Mouse (Mus musculus) kidney, postnatal 0 days (tissue): ENCODE results near the gene Cmc2. TPM values are rescaled to one million over a fixed set of nuclear protein-coding genes. Genes with fewer than 3 reads are reported as not detected.
A peak's percentile ranks its signal among the peaks of the same experiment; 100 is the strongest.

Experiments used
- ATAC-seq: fragments of 200-750 bp; cut with Nextera tagmentation; replicated peaks from 2 replicates; pipeline ENCODE4 v1.8.0; 2017; ENCODE audit warnings: low read depth, moderate number of reproducible peaks, moderate TSS enrichment, moderate library complexity; ENCODE audit not compliant: low FRiP score
- DNase-seq: peaks from one replicate; pipeline ENCODE4 v3.0.0-alpha.2; 2016; ENCODE audit warnings: low spot score
- H3K27ac ChIP-seq: fragments of 300-500 bp; sonication (generic); 2 replicates; pipeline ENCODE4 v1.5.1; 2014; ENCODE audit warnings: mild to moderate bottlenecking
- H3K27me3 ChIP-seq: fragments of 300-500 bp; sonication (generic); 2 replicates; pipeline ENCODE4 v1.6.1; 2014; ENCODE audit warnings: low read length, mixed read lengths; ENCODE audit not compliant: insufficient read depth
- H3K36me3 ChIP-seq: fragments of 300-500 bp; sonication (generic); 2 replicates; pipeline ENCODE4 v1.6.1; 2014; ENCODE audit warnings: low read length, mixed read lengths; ENCODE audit not compliant: insufficient read depth
- H3K4me1 ChIP-seq: fragments of 300-500 bp; sonication (generic); replicated peaks from 2 replicates; pipeline ENCODE4 v1.6.1; 2014; ENCODE audit warnings: antibody characterized with exemption, low read length, mixed read lengths; ENCODE audit not compliant: insufficient read depth
- H3K4me2 ChIP-seq: fragments of 300-500 bp; sonication (generic); 2 replicates; pipeline ENCODE4 v1.6.1; 2014; ENCODE audit warnings: mild to moderate bottlenecking, low read length, moderate library complexity, mixed read lengths
- H3K4me3 ChIP-seq: fragments of 300-500 bp; sonication (generic); replicated peaks from 2 replicates; pipeline ENCODE4 v1.5.1; 2014; ENCODE audit warnings: low read depth, low read length
- H3K9ac ChIP-seq: fragments of 300-500 bp; sonication (generic); 2 replicates; pipeline ENCODE4 v1.6.1; 2014; ENCODE audit warnings: low read depth, low read length
- H3K9me3 ChIP-seq: fragments of 300-500 bp; sonication (generic); replicated peaks from 2 replicates; pipeline ENCODE4 v1.6.1; 2016; ENCODE audit warnings: low read length, inconsistent platforms, mixed read lengths
- CTCF ChIP-seq: IDR thresholded peaks from 2 replicates; pipeline ENCODE4 v1.5.1; 2016; ENCODE audit warnings: antibody characterized with exemption, low read depth, mild to moderate bottlenecking, moderate library complexity
- WGBS: fragments of 180-500 bp; shearing (Covaris S2); extraction: QIAGEN DNeasy Blood & Tissue Kit; methylation state at CpG from one replicate; pipeline ENCODE4 v1.1.7; 2014; 5-methylcytosine and 5-hydroxymethylcytosine counted together
- polyA plus RNA-seq: library from polyadenylated mRNA; unstranded; fragments of >200 nt; fragmentation: Nextera tagmentation; extraction: Ambion mirVana; gene quantifications from 2 replicates; pipeline ENCODE4 v1.2.1, GENCODE M21; 2015

The Cmc2 gene
- polyA plus RNA-seq, 1 experiment from 2014 or later: 100 TPM

DNA sequence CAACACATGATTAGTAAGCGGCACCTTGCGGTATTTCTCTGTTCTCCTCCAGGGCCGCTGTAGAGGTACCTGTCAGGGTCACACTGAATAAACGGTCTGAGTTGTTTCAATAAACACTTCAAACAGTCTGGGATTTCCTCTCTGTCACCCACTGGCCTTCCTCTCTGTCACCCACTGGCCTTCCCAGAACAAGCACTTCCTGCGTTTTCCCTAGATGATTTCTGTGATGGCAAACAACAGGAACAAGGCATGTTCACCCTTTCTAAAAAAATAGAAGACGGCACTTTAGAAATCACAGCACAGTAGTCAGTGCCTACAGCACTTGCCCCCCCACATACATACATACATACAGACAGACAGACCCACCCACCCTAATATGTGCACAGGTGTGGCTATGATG, 25.7 kb downstream of the Cmc2 start:
- ATAC-seq (no peak), DNase-seq (no peak)
- Histone ChIP-seq H3K27me3 (no peaks in the 10 kb centered on the region), H3K27ac (no peak overlapping the region), H3K4me3 (no peak overlapping the region), H3K9ac (no peak overlapping the region), H3K4me1 (no peaks in the 10 kb centered on the region), H3K4me2 (no peak overlapping the region), H3K9me3 (no peaks in the 10 kb centered on the region; the same call in 1 of the 2 replicates), H3K36me3 (0 out of 2 replicates have a peak, but pooled peaks cover 3% of the 10 kb centered on the region)
- no peak for TF ChIP-seq CTCF
- WGBS: 77% methylated on average over 6 of the region's 6 CpGs

DNA sequence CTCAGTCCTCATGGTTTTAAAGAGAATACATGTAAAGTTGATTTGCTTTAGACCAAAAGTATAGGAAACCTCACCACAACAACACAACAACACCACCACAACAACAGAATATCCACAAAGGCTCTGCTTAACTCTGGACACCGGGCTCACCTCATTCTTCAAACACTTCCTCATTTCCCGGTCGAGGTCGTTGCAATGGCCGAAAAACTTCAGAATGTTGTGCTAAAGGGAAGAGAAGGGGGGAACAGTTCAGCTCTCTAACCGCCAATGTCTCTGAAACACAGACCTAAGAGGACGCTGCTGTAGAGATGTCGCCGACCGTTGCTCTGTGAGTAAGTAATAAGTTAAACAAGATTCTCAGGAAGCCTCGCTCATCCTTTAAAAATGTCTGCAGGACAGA, 27.3 kb downstream of the Cmc2 start:
- H3K4me2 ChIP-seq: no peak overlapping the region
- H3K9ac ChIP-seq: no peak overlapping the region
- no peak overlapping the region for H3K4me3 ChIP-seq
- no peaks in the 10 kb centered on the region for H3K27me3 ChIP-seq
- TF ChIP-seq CTCF: no peak
- H3K9me3 ChIP-seq: no peaks in the 10 kb centered on the region; the same call in 1 of the 2 replicates
- peaks cover 8% of the 10 kb centered on the region; the same call in 1 of the 2 replicates for H3K36me3 ChIP-seq
- ATAC-seq (no peak), DNase-seq (no peak)
- H3K4me1 ChIP-seq: no peaks in the 10 kb centered on the region
- 81% methylated on average over 11 of the region's 11 CpGs for WGBS
- no peak overlapping the region for H3K27ac ChIP-seq

DNA sequence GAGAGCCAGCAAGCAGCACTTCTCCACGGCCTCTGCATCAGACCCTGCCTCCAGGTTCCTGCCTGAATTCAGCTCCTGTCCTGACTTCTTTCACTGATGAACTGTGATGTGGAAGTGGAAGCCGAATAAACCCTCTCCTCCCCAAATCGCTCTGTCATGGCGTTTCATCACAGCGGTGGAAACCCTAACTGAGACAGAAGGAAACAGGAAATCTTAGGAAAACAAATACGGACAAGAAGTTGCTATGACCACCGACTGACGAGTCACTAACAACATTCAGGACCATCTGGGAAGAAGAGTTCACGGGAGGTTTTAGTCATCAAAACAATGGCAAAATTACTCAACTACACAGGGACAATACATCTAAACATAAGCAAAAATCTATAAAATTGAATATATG, 28.6 kb downstream of the Cmc2 start:
- ATAC-seq: no peak
- Histone ChIP-seq H3K36me3 (peaks cover 18% of the 10 kb centered on the region; the same call in 1 of the 2 replicates), H3K4me1 (no peaks in the 10 kb centered on the region), H3K4me2 (no peak overlapping the region), H3K4me3 (no peak overlapping the region), H3K27me3 (no peaks in the 10 kb centered on the region), H3K27ac (no peak overlapping the region), H3K9me3 (no peaks in the 10 kb centered on the region; the same call in 1 of the 2 replicates), H3K9ac (no peak overlapping the region)
- 69% methylated on average over 9 of the region's 9 CpGs for WGBS
- TF ChIP-seq CTCF: no peak
- peak; percentile 1 for DNase-seq

DNA sequence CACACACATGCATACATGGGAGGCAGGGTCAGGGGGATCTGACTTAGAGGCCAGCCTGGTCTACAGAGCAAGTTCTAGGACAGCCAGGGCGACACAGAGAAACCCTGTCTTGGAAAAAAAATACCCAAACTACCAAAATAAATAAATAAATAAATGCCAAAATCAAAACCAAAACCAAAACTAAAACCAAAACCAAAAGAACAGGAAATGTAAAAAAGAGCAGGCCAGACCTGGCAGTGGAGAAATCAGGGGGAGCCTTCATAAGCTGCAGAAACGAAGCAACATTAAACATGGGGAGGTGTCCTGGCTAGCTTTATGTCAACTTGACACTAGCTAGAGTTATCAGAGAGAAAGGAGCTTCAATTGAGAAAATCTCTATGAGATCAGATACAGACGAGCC, 29.1 kb downstream of the Cmc2 start:
- H3K9me3 ChIP-seq: no peaks in the 10 kb centered on the region; the same call in 1 of the 2 replicates
- ATAC-seq (no peak), DNase-seq (no peak)
- no peak overlapping the region for H3K27ac ChIP-seq
- whole genome bisulfite sequencing: 86% methylated on average over 3 of the region's 3 CpGs
- H3K9ac ChIP-seq: no peak overlapping the region
- no peak overlapping the region for H3K4me3 ChIP-seq
- H3K4me2 ChIP-seq: no peak overlapping the region
- H3K36me3 ChIP-seq: peaks cover 19% of the 10 kb centered on the region
- H3K27me3 ChIP-seq: no peaks in the 10 kb centered on the region
- H3K4me1 ChIP-seq: no peaks in the 10 kb centered on the region
- no peak for TF ChIP-seq CTCF

DNA sequence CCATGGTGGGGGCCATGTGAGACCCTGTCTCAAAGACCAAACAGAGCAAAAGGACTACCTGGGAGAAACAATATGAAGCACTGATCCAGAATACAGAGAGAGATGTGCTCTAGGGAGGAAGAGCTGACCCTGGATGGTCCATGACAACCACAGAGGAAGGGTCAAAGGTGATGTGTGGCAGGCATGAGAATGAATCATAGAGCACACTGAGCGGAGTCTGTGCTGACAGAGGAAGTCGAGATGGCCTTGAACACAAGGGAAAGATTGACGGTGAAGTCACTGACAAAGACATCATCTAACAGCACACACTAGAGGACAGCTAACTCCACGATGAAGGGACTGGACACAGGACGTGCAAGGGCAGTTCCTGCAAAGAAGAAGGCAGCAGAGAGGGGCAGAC, 29.8 kb downstream of the Cmc2 start:
- ATAC-seq: no peak
- 90% methylated on average over 5 of the region's 5 CpGs for WGBS
- no peak for TF ChIP-seq CTCF
- Histone ChIP-seq H3K27me3 (no peaks in the 10 kb centered on the region), H3K9me3 (no peaks in the 10 kb centered on the region; the same call in 1 of the 2 replicates), H3K36me3 (peaks cover 24% of the 10 kb centered on the region), H3K4me1 (no peaks in the 10 kb centered on the region), H3K9ac (no peak overlapping the region), H3K4me2 (no peak overlapping the region), H3K27ac (no peak overlapping the region), H3K4me3 (no peak overlapping the region)
- DNase-seq: no peak

DNA sequence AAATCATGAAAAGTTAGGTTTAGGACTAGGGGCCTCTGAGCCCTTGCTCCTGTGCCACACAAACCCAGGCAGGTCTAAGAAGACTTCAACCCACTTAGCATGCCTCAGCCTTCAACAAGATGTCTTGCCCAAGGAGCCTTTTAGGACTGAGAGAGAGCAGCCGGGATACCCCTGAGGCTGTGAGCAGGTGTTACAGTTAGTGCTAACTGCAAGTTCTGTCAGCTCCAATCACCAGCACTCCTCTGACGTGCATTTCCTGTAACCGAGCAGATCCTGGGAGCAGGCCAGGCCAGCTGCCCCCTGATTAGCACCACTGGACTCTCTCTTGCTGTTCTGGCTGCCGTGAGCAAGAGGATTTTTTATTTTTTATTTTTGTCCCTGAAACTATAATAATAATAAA, 33.4 kb downstream of the Cmc2 start:
- no peak overlapping the region for H3K9ac ChIP-seq
- H3K9me3 ChIP-seq: no peaks in the 10 kb centered on the region
- TF ChIP-seq CTCF: no peak
- H3K4me2 ChIP-seq: no peak overlapping the region
- H3K36me3 ChIP-seq: peaks cover 22% of the 10 kb centered on the region
- no peaks in the 10 kb centered on the region for H3K27me3 ChIP-seq
- no peak for DNase-seq
- ATAC-seq: no peak
- no peak overlapping the region for H3K4me3 ChIP-seq
- no peaks in the 10 kb centered on the region for H3K4me1 ChIP-seq
- no peak overlapping the region for H3K27ac ChIP-seq
- WGBS: 59% methylated on average over 4 of the region's 4 CpGs

DNA sequence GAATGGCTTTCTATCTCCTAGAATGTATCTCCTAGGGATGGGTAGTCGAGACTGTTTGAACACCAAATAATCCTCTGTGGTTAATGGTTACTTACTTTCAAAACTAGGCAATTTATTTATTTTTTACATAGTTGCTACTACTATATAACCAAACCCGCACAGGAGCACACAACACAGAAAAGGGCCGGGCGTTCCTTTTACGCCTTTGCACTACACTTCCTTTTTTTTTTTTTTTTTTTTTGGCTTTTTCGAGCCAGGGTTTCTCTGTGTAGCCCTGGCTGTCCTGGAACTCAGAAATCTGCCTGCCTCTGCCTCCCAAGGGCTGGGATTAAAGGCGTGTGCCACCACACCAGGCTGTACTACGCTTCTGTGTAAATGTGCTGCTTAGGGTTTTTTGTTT, 39.9 kb downstream of the Cmc2 start:
- Histone ChIP-seq H3K27me3 (no peaks in the 10 kb centered on the region), H3K4me3 (no peak overlapping the region), H3K9ac (no peak overlapping the region), H3K4me1 (no peaks in the 10 kb centered on the region), H3K9me3 (no peaks in the 10 kb centered on the region), H3K36me3 (no peaks in the 10 kb centered on the region), H3K4me2 (no peak overlapping the region), H3K27ac (no peak overlapping the region)
- 86% methylated on average over 8 of the region's 8 CpGs for whole genome bisulfite sequencing
- ATAC-seq: no peak
- no peak for TF ChIP-seq CTCF
- no peak for DNase-seq
